In the genomic region with DNA sequence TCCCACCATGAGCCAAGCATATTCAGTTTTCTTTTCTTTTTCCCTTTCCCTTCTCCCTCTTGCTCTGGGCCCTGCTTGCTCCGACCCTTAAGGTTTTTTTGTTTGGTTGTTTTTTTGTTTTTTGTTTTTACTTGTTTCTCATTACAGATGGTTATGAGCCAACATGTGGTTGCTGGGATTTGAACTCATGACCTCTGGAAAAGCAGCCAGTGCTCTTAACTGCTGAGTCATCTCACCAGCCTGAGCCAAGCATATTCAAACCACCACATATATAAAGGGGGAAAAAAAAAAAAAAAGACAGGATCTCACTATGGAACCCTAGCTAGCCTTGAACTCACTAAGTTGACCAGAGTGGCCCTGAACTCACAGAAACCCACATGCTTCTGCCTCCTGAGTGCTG, we compare ENCODE assay signal across 18 mouse cellular contexts. TPM values are rescaled to one million over a fixed set of nuclear protein-coding genes. Genes with fewer than 3 reads are reported as not detected.
DNase-seq lines count a peak whose midpoint lies in the region; ATAC-seq and TF ChIP-seq lines count a peak whose summit lies in the region.
"Had no signal": no experiment of that assay in that cellular context is flagged by ENCODE, and none has a peak within 500 bp of the region (broad histone marks: within the 10 kb centered on the region; RNA-seq: fewer than 3 reads in every experiment).

No protein-coding gene starts in this region.

- no peaks in the 10 kb centered on the region for H3K9me3 ChIP-seq in ES-E14 (ENCODE audit: control insufficient read depth, insufficient read depth, low read depth, low read length)
- no peaks in the 10 kb centered on the region for H3K9me3 ChIP-seq in intestine, embryonic 15.5 days
- H3K9me3 ChIP-seq: embryonic facial prominence, embryonic 10.5 days; embryonic facial prominence, embryonic 12.5 days; forebrain, embryonic 13.5 days; forebrain, embryonic 15.5 days had no signal

- DNase-seq in 3T3-L1 (ENCODE audit: low read depth, low spot score) (peak; percentile 72), ES-E14 (ENCODE audit: low read depth, low spot score) (no peak), NIH3T3 (ENCODE audit: low read depth) (peak; percentile 71)
- DNase-seq in kidney, adult 11 months, result no peak
- no peak for DNase-seq in spleen, postnatal 4 days (ENCODE audit: low spot score in 2 of 2)
- DNase-seq: cerebellum, adult 11 months; cerebellum, adult 18-20 months; cerebellum, adult 8-10 months; cerebellum, adult 9-11 months; cerebellum, postnatal 14 days; cerebellum, postnatal 36 days; forebrain, postnatal 0 days had no signal

- H3K27ac ChIP-seq in ES-E14 (ENCODE audit: insufficient read depth, low read depth, low read length, poor library complexity, severe bottlenecking), result peak overlapping the region; percentile 63; the same call in 1 of the 2 replicates
- H3K27ac ChIP-seq in brown adipose tissue, adult 24 weeks (replicated peaks; ENCODE audit: low read depth, low read length), result peak overlapping the region; percentile 8; the same call in 1 of the 2 replicates
- H3K27ac ChIP-seq in intestine, embryonic 15.5 days, result no peak overlapping the region
- H3K27ac ChIP-seq: embryonic facial prominence, embryonic 10.5 days; embryonic facial prominence, embryonic 12.5 days; forebrain, embryonic 13.5 days; forebrain, embryonic 15.5 days had no signal

- no peak overlapping the region for H3K4me3 ChIP-seq in ES-E14 (ENCODE audit: insufficient read depth in 1 of 2, low read depth in 1 of 2, low read length in 2 of 2, poor library complexity in 1 of 2, severe bottlenecking in 1 of 2)
- H3K4me3 ChIP-seq in brown adipose tissue, adult 24 weeks (ENCODE audit: insufficient read depth, low read depth, low read length), result no peak overlapping the region
- H3K4me3 ChIP-seq in intestine, embryonic 15.5 days (replicated peaks), result no peak overlapping the region
- H3K4me3 ChIP-seq: embryonic facial prominence, embryonic 10.5 days; embryonic facial prominence, embryonic 12.5 days; forebrain, embryonic 13.5 days; forebrain, embryonic 15.5 days had no signal

- H3K27me3 ChIP-seq in intestine, embryonic 15.5 days (replicated peaks), result no peaks in the 10 kb centered on the region
- H3K27me3 ChIP-seq: embryonic facial prominence, embryonic 12.5 days; forebrain, embryonic 13.5 days; forebrain, embryonic 15.5 days had no signal

- H3K4me1 ChIP-seq in ES-E14 (ENCODE audit: control insufficient read depth in 2 of 2, insufficient read depth in 2 of 2, low read length in 2 of 2, poor library complexity in 1 of 2), result peaks cover 0 to 4% of the 10 kb centered on the region in 2 experiments; a peak in 1 of 4 replicates
- no peaks in the 10 kb centered on the region for H3K4me1 ChIP-seq in brown adipose tissue, adult 24 weeks (ENCODE audit: control insufficient read depth, insufficient read depth, insufficient read length, low read length)
- no peaks in the 10 kb centered on the region for H3K4me1 ChIP-seq in intestine, embryonic 15.5 days (replicated peaks)
- H3K4me1 ChIP-seq: embryonic facial prominence, embryonic 12.5 days; forebrain, embryonic 13.5 days; forebrain, embryonic 15.5 days had no signal

- no peak for ATAC-seq in intestine, embryonic 15.5 days
- ATAC-seq: forebrain, embryonic 13.5 days; forebrain, embryonic 15.5 days; forebrain, postnatal 0 days had no signal

- in situ Hi-C loops in ES-E14 (cut with MboI; ENCODE audit: low sequenced_read_pairs in 2 of 2, unreplicated experiment in 2 of 2), result no loop called here

- H3K9ac ChIP-seq in ES-E14 (ENCODE audit: insufficient read depth, low read depth, low read length, poor library complexity, severe bottlenecking), result no peak overlapping the region
- no peak overlapping the region for H3K9ac ChIP-seq in intestine, embryonic 15.5 days
- H3K9ac ChIP-seq: embryonic facial prominence, embryonic 12.5 days; forebrain, embryonic 13.5 days; forebrain, embryonic 15.5 days; forebrain, postnatal 0 days had no signal

- H3K36me3 ChIP-seq in ES-E14 (ENCODE audit: control insufficient read depth, insufficient read depth, low read length, poor library complexity, severe bottlenecking), result no peaks in the 10 kb centered on the region
- H3K36me3 ChIP-seq in intestine, embryonic 15.5 days, result no peaks in the 10 kb centered on the region
- H3K36me3 ChIP-seq: embryonic facial prominence, embryonic 10.5 days; embryonic facial prominence, embryonic 12.5 days; forebrain, embryonic 15.5 days had no signal

- H3K4me2 ChIP-seq in intestine, embryonic 15.5 days (replicated peaks), result no peak overlapping the region
- H3K4me2 ChIP-seq: embryonic facial prominence, embryonic 12.5 days; forebrain, embryonic 13.5 days; forebrain, embryonic 15.5 days had no signal

- WGBS in intestine, embryonic 15.5 days, result 83% methylated on average over 1 of the region's 1 CpGs

TF ChIP-seq in ES-E14, 5 proteins besides CTCF, POLR2A, EP300 and RAD21:
- TF ChIP-seq ZNF384 (IDR thresholded peaks at IDR 0.05; ENCODE audit: low read depth, low read length) (no peak), CHD2 (IDR thresholded peaks at IDR 0.05; ENCODE audit: low read depth, low read length) (no peak), HCFC1 (IDR thresholded peaks at IDR 0.05; ENCODE audit: borderline replicate concordance, insufficient read depth, low read length) (no peak), ZC3H11A (IDR thresholded peaks at IDR 0.05; ENCODE audit: borderline replicate concordance, low read depth, low read length) (no peak), MAFK (IDR thresholded peaks at IDR 0.05; ENCODE audit: insufficient read depth, low read depth, low read length) (no peak)

RNA-seq across cellular contexts. Expression of a gene that starts 26.5 kb away (rescaled TPM):
- 81.6 and 86.5 TPM in 2 replicates for total RNA-seq in ES-E14 (2012; rRNA removed)
- polyA plus RNA-seq in brown adipose tissue, adult 24 weeks (2012; ENCODE audit: insufficient read depth, insufficient read length, missing spikeins), result 6.6 and 10.6 TPM in 2 replicates
- 40.9 and 47.8 TPM in 2 replicates for polyA plus RNA-seq in intestine, embryonic 15.5 days (2015; fragmentation: Nextera tagmentation; extraction: Ambion mirVana)

Comparison
In these comparisons a context has a peak if more than half of its experiments do, and no peak if none do; other contexts are left out.
1. DNase-seq: peak in 3T3-L1 (single experiment) and NIH3T3 (single experiment); none in ES-E14 (single experiment), kidney, adult 11 months (single experiment) and spleen, postnatal 4 days (0 of 2).